Mouse (Mus musculus) left cerebral cortex, adult 18-20 months (tissue): ENCODE results near the gene Mettl17. TPM values are rescaled to one million over a fixed set of nuclear protein-coding genes. Genes with fewer than 3 reads are reported as not detected.
"Not testable (repeated sequence)": the region's sequence is repeated elsewhere in the genome, so short reads cannot be mapped to it uniquely, and the experiment has no call there.

Source experiments
- DNase-seq, 2 experiments: peaks; one replicate each; pipeline ENCODE4 v3.0.0; 2021 to 2022; ENCODE audit warnings: low spot score in 2 of 2, mixed read lengths in 1 of 2
- long read RNA-seq, 2 experiments: library from polyadenylated mRNA; stranded (forward); transcript quantifications; one replicate each; pipeline ENCODE4 v2.0.0; 2021
- total RNA-seq, 2 experiments: library from RNA; stranded (reverse); gene quantifications; 2 replicates each; pipeline ENCODE4 v1.2.3; 2021

Gene Mettl17
- total RNA-seq = 10 to 100 TPM; 27.3 to 31.7 TPM
- long read RNA-seq, experiment 1, transcript Mettl17-201 (14 exons, 1,623 nt) = major isoform, 7 of 28 reads
- long read RNA-seq, experiment 1, partial matches to known transcripts = 5 of 28 reads
- long read RNA-seq, experiment 1, other reads (novel, unspliced or antisense) = 15 of 28 reads
- long read RNA-seq, experiment 2, transcript Mettl17-201 (14 exons, 1,623 nt) = major isoform, 5 of 20 reads
- long read RNA-seq, experiment 2, partial matches to known transcripts = 2 of 20 reads
- long read RNA-seq, experiment 2, other reads (novel, unspliced or antisense) = 12 of 20 reads

- peak; percentile 88 to 89 for DNase-seq
Observed at GRCm38 (mm10) chr14:51884598-51885331, at the start of gene Mettl17. Mettl17 (plus strand) TSS chr14:51884842.

- not testable (repeated sequence) for DNase-seq
Observed at GRCm38 (mm10) chr14:51838480-51838879, 46.2 kb upstream of the Mettl17 start.

DNA sequence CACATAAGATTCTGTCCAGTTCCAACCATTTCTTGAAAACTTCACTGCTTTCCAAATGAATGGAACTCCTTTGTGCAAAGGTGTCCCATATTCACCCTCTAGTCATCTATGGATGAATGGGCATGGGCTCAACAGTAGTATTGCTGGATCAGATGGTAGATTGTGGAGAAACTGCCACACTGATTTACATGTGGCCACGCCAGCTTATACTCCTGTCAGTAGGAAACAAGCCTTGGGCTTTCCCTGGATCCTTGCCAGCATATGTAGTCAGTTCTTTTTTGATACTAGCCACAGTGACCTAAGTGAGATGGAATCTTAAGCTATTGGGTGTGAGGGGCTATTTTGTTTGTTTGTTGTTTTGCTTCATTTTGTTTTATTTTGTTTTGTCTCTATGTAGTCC, 42.4 kb upstream of the Mettl17 start:
- no peak for DNase-seq

- DNase-seq = no peak
Observed at GRCm38 (mm10) chr14:51842781-51843180, 41.9 kb upstream of the Mettl17 start.

- DNase-seq = no peak
Observed at GRCm38 (mm10) chr14:51843882-51844281, 40.8 kb upstream of the Mettl17 start.

DNA sequence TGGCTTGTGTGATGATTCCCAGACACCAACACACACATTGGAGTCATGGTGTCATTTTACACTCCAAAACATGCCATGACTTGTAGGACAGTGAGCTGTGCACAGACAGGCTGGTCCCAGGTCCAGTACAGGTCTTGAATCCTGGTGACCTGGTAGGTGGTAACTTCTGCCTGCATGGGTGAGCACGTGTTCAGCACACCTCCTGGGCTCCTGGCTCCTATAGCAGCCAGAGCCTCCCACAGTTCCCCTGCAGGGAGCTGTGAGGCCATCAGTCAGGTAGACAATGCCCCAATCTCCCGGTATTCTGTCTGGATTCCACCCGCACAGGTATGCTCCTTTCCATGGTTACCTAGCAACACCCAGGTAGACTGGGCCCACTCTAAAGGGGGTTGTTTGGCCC, 38.1 kb upstream of the Mettl17 start:
- no peak for DNase-seq

GRCm38 (mm10) chr14:51851006-51851405, 33.6 kb upstream of the Mettl17 start:
- not testable (repeated sequence) for DNase-seq

DNA sequence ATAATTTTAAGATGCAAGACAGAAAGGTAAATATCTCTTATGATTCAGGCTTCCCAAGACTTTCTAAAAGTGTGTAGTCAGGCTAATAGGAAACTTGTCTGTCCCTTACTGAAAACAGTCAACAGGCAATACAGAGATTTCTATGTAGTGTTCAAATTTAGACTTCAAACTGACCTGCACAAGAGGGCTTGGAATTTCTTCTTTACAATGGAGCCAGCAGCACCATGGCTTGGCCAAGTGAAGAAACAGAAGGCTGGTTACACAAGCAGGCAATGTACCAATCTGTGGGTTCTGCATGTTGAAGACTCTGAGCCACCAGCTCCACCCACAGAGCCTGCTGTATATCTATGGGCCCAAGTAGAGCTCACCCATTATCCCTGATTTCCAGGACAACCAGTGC, 31.2 kb upstream of the Mettl17 start, which contains the start of gene Ear6:
Gene Ear6, plus strand, starts transcription at position 301 of the 400 bp plus-strand sequence.
- no peak for DNase-seq

DNA sequence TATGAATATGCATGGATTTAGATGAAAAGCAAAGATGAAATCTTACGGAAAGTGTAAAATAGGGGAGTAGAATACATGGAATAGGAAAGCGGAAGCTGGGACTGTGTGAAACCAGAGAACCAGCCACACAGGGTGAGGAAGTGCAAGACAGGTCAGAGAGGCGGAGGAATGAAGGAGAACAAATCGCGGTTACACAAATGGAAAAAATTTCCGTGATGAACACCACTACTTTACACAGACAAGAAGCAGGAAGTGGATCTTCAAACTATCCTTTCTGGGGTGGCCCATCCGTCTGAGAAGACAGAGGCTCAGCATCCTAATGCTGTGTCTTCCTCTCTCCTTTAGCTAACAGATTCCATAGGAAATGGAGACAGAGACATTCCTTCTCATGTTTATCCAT, 29.4 kb upstream of the Mettl17 start:
- not testable (repeated sequence) for DNase-seq

GRCm38 (mm10) chr14:51863603-51864002, 21.0 kb upstream of the Mettl17 start:
- DNase-seq = not testable (repeated sequence)

GRCm38 (mm10) chr14:51870756-51871155, 13.9 kb upstream of the Mettl17 start:
- DNase-seq = no peak

DNA sequence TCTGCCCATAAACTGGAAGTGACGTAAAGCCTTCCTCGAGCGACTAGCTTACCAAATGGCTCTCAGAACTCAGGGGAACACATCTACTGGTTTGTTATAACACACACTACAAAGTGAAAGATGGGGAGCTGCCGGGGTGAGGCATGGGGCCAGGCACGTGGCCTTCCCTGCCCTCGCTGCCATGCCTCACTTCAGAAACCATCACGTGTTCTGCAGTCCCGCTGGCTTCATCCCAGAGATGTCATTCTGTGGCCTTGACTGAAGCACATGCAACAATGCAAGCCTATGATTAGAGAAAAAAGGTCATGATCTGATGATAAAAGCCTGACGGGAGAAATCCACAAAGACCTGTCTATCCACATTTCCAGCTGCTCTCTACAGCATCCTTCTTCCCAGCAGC, 12.9 kb upstream of the Mettl17 start:
- DNase-seq = no peak

GRCm38 (mm10) chr14:51877517-51877916, 7.1 kb upstream of the Mettl17 start:
- DNase-seq = no peak

DNA sequence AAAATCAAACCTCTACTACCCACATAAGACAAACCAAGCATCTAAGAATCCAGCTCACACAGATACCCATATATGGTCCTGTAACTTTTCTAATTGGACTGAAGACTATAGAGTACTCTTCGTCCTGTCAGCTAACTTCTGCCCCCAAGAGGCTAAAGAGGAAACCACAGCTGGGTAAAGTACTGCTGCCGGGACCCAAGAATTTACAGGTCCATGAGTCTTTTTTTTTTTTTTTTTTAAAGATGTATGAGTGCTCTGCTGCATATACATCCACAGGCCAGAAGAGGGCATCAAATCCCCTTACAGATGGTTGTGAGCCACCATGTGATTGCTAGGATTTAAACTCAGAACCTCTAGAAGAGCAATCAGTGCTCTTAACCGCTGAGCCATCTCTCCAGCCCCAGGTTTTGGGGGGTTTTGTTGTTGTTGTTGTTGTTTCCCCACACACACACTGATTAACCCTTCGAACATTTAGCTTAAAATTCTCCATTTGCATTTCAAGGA, 1.1 kb upstream of the Mettl17 start:
- peak; percentile 53 to 54 for DNase-seq

DNA sequence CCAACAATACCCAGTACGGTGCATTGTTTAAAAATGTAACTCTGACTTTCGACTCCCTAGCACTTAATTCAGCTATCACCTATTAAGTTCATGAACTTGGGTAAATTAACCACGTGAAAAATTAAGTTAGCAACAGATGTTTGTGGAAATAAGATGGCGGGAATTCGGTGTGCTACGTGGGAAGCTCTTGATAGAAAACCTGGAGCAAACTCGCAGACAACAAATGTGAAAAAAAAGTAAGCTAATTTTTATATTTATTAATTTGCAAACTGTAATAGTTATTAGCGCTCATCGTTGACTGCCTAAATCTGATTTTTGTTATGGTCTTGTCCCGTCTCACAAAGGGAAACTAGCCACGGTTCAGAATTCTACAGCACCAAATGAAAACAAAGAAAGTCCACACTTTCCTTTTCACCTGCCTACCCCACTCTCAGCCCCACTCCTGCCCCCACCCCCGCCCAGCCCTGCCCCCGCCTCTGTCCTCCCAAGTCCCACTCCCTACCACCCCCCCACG, 554 bp upstream of the Mettl17 start:
- DNase-seq = no peak

GRCm38 (mm10) chr14:51886051-51886450, 1.4 kb downstream of the Mettl17 start:
- no peak for DNase-seq

GRCm38 (mm10) chr14:51889833-51890232, 5.2 kb downstream of the Mettl17 start:
- DNase-seq = no peak

- no peak for DNase-seq
Observed at GRCm38 (mm10) chr14:51892191-51892939, 7.7 kb downstream of the Mettl17 start, which contains the start of gene Slc39a2. Slc39a2 (plus strand) TSS chr14:51892889.

DNA sequence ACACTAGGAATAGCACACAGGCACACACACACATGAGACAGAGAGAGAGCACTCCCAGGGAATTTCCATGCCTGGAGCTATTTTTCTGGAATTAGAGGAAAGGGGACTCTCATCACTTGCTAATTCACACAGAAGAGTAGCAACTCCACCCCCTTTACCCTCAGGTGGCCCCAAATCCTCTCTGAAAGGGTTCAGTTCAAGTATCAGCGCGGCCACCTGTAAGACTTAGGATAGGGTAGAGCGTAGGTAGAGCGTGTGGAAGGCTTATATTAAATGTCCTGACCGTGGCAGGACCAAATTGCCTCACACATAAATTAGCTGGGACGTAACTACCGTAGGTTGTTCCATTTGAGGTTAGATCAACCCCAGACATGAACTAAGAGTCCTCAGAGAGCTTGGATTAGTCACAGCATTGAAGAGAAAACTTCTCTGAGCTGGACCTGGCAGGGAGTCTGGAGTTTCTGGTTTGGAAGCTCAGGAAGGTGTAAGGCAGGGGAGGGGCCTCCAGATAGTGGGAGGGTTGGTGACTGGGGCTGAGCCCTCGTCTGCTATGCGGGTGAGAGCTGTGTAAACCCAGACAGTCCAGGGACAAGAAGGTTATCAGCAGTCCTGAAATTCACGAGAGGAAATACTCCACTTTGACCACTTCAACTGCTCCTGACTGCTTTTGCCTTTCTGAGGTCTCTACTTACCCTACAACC, 8.6 kb downstream of the Mettl17 start:
- DNase-seq = no peak

GRCm38 (mm10) chr14:51893809-51894208, 9.2 kb downstream of the Mettl17 start:
- no peak for DNase-seq

DNA sequence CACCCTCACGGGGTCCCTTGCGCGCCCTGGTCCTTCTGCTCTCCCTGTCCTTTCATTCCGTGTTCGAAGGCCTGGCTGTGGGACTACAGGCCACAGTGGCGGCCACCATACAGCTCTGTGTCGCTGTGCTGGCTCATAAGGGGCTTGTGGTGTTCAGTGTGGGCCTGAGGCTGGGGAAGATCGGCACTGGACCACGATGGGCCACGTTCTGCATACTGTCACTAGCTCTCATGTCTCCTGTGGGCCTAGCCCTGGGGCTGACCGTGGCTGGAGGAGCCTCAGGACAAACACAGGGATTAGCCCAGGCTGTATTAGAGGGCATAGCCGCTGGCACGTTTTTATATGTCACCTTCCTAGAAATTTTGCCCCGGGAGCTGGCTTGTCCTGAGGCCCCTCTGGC, 10.4 kb downstream of the Mettl17 start:
- no peak for DNase-seq
